In the genomic region with DNA sequence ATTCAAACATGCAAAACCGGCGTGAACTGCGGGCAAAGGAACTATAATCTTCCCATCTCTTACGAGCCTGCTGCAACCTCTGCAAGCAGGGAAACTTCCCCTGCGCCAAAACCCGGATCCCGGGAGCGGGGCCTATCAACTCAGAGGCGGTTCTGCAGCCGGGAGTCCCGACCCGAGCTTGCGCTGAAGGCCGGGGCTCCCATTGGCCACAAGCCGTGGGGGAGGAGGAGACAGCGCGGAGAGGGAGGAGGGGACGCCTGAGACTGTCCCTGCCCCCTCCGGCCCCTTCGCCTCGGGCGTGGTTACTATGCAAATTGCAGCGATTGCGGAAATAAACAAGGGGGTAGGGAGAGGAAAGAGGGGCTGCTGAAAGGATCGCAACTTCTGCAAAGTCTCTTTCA, we compare ENCODE assay signal across 8 mouse cellular contexts. TPM values are rescaled to one million over a fixed set of nuclear protein-coding genes. Genes with fewer than 3 reads are reported as not detected.
A peak's percentile ranks its signal among the peaks of the same experiment; 100 is the strongest.
DNase-seq lines count a peak whose midpoint lies in the region; ATAC-seq and TF ChIP-seq lines count a peak whose summit lies in the region.

No protein-coding gene starts in this region.

- H3K9ac ChIP-seq in forebrain, embryonic 13.5 days: peak overlapping the region; percentile 66
- H3K9ac ChIP-seq in liver, postnatal 0 days (replicated peaks): peak overlapping the region; percentile 57
- peak overlapping the region; percentile 70 for H3K9ac ChIP-seq in neural tube, embryonic 13.5 days

- ATAC-seq in cerebellum, adult (ENCODE audit: insufficient number of reproducible peaks, low FRiP score, low TSS enrichment): peak; percentile 91
- ATAC-seq in forebrain, embryonic 13.5 days: peak; percentile 94
- ATAC-seq in liver, postnatal 0 days: peak; percentile 97
- ATAC-seq in neural tube, embryonic 13.5 days (ENCODE audit: low read depth): peak; percentile 93

- TF ChIP-seq CTCF in liver, postnatal 0 days (IDR thresholded peaks at IDR 0.05; ENCODE audit: low read depth): no peak

- 0 out of 2 replicates have a peak, but pooled peaks cover 3% of the 10 kb centered on the region for H3K27me3 ChIP-seq in forebrain, embryonic 13.5 days
- no peaks in the 10 kb centered on the region for H3K27me3 ChIP-seq in liver, postnatal 0 days (ENCODE audit: insufficient read depth, low read length)
- peaks cover 17% of the 10 kb centered on the region for H3K27me3 ChIP-seq in neural tube, embryonic 13.5 days

- H3K9me3 ChIP-seq in forebrain, embryonic 13.5 days (replicated peaks): no peaks in the 10 kb centered on the region
- no peaks in the 10 kb centered on the region for H3K9me3 ChIP-seq in liver, postnatal 0 days (ENCODE audit: low read length)
- no peaks in the 10 kb centered on the region for H3K9me3 ChIP-seq in neural tube, embryonic 13.5 days

- H3K36me3 ChIP-seq in forebrain, embryonic 13.5 days (ENCODE audit: poor library complexity, severe bottlenecking): no peaks in the 10 kb centered on the region
- H3K36me3 ChIP-seq in liver, postnatal 0 days (replicated peaks; ENCODE audit: insufficient read depth, low read length): no peaks in the 10 kb centered on the region
- no peaks in the 10 kb centered on the region for H3K36me3 ChIP-seq in neural tube, embryonic 13.5 days

- 0 out of 2 replicates have a peak, but pooled peaks have one; percentile 17 for TF ChIP-seq EP300 in liver, postnatal 0 days (IDR thresholded peaks at IDR 0.05; ENCODE audit: low read depth)

- H3K4me1 ChIP-seq in forebrain, embryonic 13.5 days: peaks cover 47% of the 10 kb centered on the region
- H3K4me1 ChIP-seq in liver, postnatal 0 days (ENCODE audit: insufficient read depth): peaks cover 19% of the 10 kb centered on the region; the same call in 1 of the 2 replicates
- peaks cover 39% of the 10 kb centered on the region for H3K4me1 ChIP-seq in neural tube, embryonic 13.5 days (replicated peaks)

- intact Hi-C loops in heart, postnatal 10 days (cut with DNase I): loop anchor here (1.0 to 5.0 kb wide), 2 partner anchors 20 to 335 kb away; no protein-coding TSS in a partner anchor

- peak; percentile 95 for DNase-seq in ES-CJ7 (ENCODE audit: low read depth, low spot score)
- peak; percentile 98 to 99 for DNase-seq in heart, postnatal 10 days
- DNase-seq in layer of hippocampus, adult 11-12 months (ENCODE audit: low spot score): peak; percentile 97
- DNase-seq in liver, postnatal 0 days: peak; percentile 96
- peak; percentile 95 for DNase-seq in telencephalon, adult 2 months (ENCODE audit: low read depth, low spot score)

- 0% methylated on average over 25 of the region's 25 CpGs for WGBS in forebrain, embryonic 13.5 days
- under 1% methylated on average over 25 of the region's 25 CpGs for WGBS in liver, postnatal 0 days (ENCODE audit: insufficient replicate concordance)
- under 1% methylated on average over 24 of the region's 25 CpGs for WGBS in neural tube, embryonic 13.5 days

- peak overlapping the region; percentile 66 for H3K4me2 ChIP-seq in forebrain, embryonic 13.5 days
- H3K4me2 ChIP-seq in liver, postnatal 0 days (ENCODE audit: low read depth, low read length): peak overlapping the region; percentile 87
- H3K4me2 ChIP-seq in neural tube, embryonic 13.5 days: peak overlapping the region; percentile 85

- peak overlapping the region; percentile 46 for H3K4me3 ChIP-seq in forebrain, embryonic 13.5 days
- peak overlapping the region; percentile 63 for H3K4me3 ChIP-seq in liver, postnatal 0 days (ENCODE audit: low read depth, low read length)
- peak overlapping the region; percentile 48 for H3K4me3 ChIP-seq in neural tube, embryonic 13.5 days

- peak overlapping the region; percentile 93 for H3K27ac ChIP-seq in forebrain, embryonic 13.5 days
- H3K27ac ChIP-seq in liver, postnatal 0 days (ENCODE audit: low read depth): peak overlapping the region; percentile 92
- H3K27ac ChIP-seq in neural tube, embryonic 13.5 days (replicated peaks): peak overlapping the region; percentile 91

RNA-seq across cellular contexts. Expression of a gene that starts 0.5 kb away (rescaled TPM):
- 93.7 and 121 TPM in 2 replicates for polyA plus RNA-seq in forebrain, embryonic 13.5 days (2015; fragmentation: Nextera tagmentation; extraction: Ambion mirVana)
- total RNA-seq in heart, postnatal 10 days (2021): 100 to 1,000 TPM; 196 to 199 TPM
- polyA plus RNA-seq in liver, postnatal 0 days (2015; fragmentation: Nextera tagmentation; extraction: Ambion mirVana): 9.9 TPM in 2 replicates
- polyA plus RNA-seq in neural tube, embryonic 13.5 days (2015; fragmentation: Nextera tagmentation; extraction: Ambion mirVana): 45.1 and 51.6 TPM in 2 replicates

RNA-seq across cellular contexts. Expression of a gene that starts 5.8 kb away (rescaled TPM):
- 64.7 and 71.1 TPM in 2 replicates for polyA plus RNA-seq in forebrain, embryonic 13.5 days (2015; fragmentation: Nextera tagmentation; extraction: Ambion mirVana)
- total RNA-seq in heart, postnatal 10 days (2021): under 1 TPM; 0.34 to 0.47 TPM
- not detected in 2 replicates for polyA plus RNA-seq in liver, postnatal 0 days (2015; fragmentation: Nextera tagmentation; extraction: Ambion mirVana)
- 22.0 and 30.7 TPM in 2 replicates for polyA plus RNA-seq in neural tube, embryonic 13.5 days (2015; fragmentation: Nextera tagmentation; extraction: Ambion mirVana)

Comparison
In these comparisons a context has a peak if more than half of its experiments do, and no peak if none do; other contexts are left out.
1. Peak in every context shown above with its lines: DNase-seq, ATAC-seq, H3K4me3 ChIP-seq and H3K27ac ChIP-seq.
2. RNA of a gene that starts 5.8 kb away (polyA plus RNA-seq): 64.7 to 71.1 TPM in forebrain, embryonic 13.5 days and 22.0 to 30.7 TPM in neural tube, embryonic 13.5 days; not detected in liver, postnatal 0 days; every median in the first group is over 10 times any median in the second.